Mouse (Mus musculus) lung, postnatal 0 days (tissue): Measurements from ENCODE around the gene 1700001C19Rik.
A peak's percentile ranks its signal among the peaks of the same experiment; 100 is the strongest.

ENCODE experiments used
- CTCF ChIP-seq: IDR thresholded peaks from 2 replicates; pipeline ENCODE4 v1.5.1; 2016; ENCODE audit warnings: antibody characterized with exemption, mild to moderate bottlenecking
- EP300 ChIP-seq: IDR thresholded peaks from 2 replicates; pipeline ENCODE4 v1.6.1; 2016; ENCODE audit warnings: antibody characterized with exemption, mild to moderate bottlenecking, control low read depth

- TF ChIP-seq CTCF (peak; percentile 39; the same call in 1 of the 2 replicates), EP300 (no peak)
Observed at GRCm38 (mm10) chr17:47468466-47468865, 31.3 kb upstream of the 1700001C19Rik start.
